Mouse (Mus musculus) limb, embryonic 12.5 days (tissue): ENCODE data around the gene Ano6. TPM values are rescaled to one million over a fixed set of nuclear protein-coding genes. Genes with fewer than 3 reads are reported as not detected.
A peak's percentile ranks its signal among the peaks of the same experiment; 100 is the strongest.

Experiments
- ATAC-seq: fragments of 200-750 bp; cut with Nextera tagmentation; 2 replicates; pipeline ENCODE4 v1.8.0; 2017; ENCODE audit warnings: low read depth, moderate TSS enrichment; ENCODE audit not compliant: insufficient number of reproducible peaks, insufficient read depth, low FRiP score, low TSS enrichment
- H3K27ac ChIP-seq: fragments of 300-500 bp; sonication (generic); 2 replicates; pipeline ENCODE4 v1.5.1; 2016; ENCODE audit warnings: mild to moderate bottlenecking, moderate library complexity
- H3K27me3 ChIP-seq: fragments of 300-500 bp; sonication (generic); 2 replicates; pipeline ENCODE4 v1.6.1; 2016; ENCODE audit warnings: mild to moderate bottlenecking, moderate library complexity
- H3K36me3 ChIP-seq: fragments of 300-500 bp; sonication (generic); 2 replicates; pipeline ENCODE4 v1.6.1; 2016; ENCODE audit warnings: mild to moderate bottlenecking, moderate library complexity
- H3K4me1 ChIP-seq: fragments of 300-500 bp; sonication (generic); replicated peaks from 2 replicates; pipeline ENCODE4 v1.6.1; 2016
- H3K4me2 ChIP-seq: fragments of 300-500 bp; sonication (generic); 2 replicates; pipeline ENCODE4 v1.6.1; 2016; ENCODE audit warnings: mild to moderate bottlenecking, moderate library complexity
- H3K4me3 ChIP-seq: fragments of 300-500 bp; sonication (generic); replicated peaks from 2 replicates; pipeline ENCODE4 v1.5.1; 2016; ENCODE audit warnings: mild to moderate bottlenecking
- H3K9ac ChIP-seq: fragments of 300-500 bp; sonication (generic); replicated peaks from 2 replicates; pipeline ENCODE4 v1.6.1; 2016; ENCODE audit warnings: mild to moderate bottlenecking, moderate library complexity
- H3K9me3 ChIP-seq: fragments of 300-500 bp; sonication (generic); 2 replicates; pipeline ENCODE4 v1.6.1; 2016; ENCODE audit warnings: mild to moderate bottlenecking, moderate library complexity
- WGBS: fragments of 180-500 bp; shearing (Covaris S2); methylation state at CpG from one replicate; pipeline ENCODE4 v1.1.7; 2016; 5-methylcytosine and 5-hydroxymethylcytosine counted together
- polyA plus RNA-seq: library from polyadenylated mRNA; unstranded; fragments of >200 nt; fragmentation: Nextera tagmentation; extraction: Ambion mirVana; gene quantifications from 2 replicates; pipeline ENCODE4 v1.2.1, GENCODE M21; 2016

Gene Ano6
- polyA plus RNA-seq, 1 experiment from 2014 or later: 47.3 TPM

GRCm38 (mm10) chr15:95846102-95846501 is 55.5 kb downstream of the Ano6 start:
- Histone ChIP-seq H3K4me1 (peaks cover 39% of the 10 kb centered on the region), H3K27ac (0 out of 2 replicates have a peak overlapping the region, but pooled peaks have one; percentile 31), H3K9ac (no peak overlapping the region), H3K4me2 (no peak overlapping the region), H3K4me3 (no peak overlapping the region), H3K36me3 (no peaks in the 10 kb centered on the region), H3K27me3 (no peaks in the 10 kb centered on the region), H3K9me3 (no peaks in the 10 kb centered on the region)
- no peak for ATAC-seq
- WGBS: 50% methylated on average over 5 of the region's 5 CpGs

DNA sequence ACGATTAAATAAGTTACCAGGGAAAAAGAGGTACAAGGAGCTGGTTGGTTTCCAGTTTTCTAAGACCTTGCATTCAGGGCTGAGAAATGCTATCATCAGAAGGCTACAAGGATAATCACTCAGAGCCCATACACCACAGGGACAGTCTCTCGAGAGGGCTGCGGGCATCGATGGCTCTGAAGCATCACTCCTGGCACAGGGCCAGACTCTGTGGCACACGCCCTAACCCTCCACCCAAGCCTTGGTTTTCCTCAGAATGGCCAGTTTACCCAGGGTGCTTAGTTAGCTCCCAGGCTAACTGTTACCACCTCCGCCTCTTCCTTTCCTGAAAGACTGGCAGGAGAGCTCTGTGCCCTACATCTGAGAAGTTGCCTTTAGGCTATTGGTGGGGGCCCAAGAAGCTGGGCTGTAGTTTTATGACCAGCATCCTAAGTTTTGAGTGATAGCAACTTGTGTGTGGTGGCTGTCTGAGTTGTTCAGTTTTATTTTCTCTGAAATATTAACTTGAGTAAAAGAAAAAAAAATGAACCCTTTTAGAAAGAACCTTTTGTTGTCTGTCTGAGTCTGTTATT is 57.9 kb downstream of the Ano6 start:
- no peak overlapping the region for H3K4me3 ChIP-seq
- no peaks in the 10 kb centered on the region for H3K27me3 ChIP-seq
- no peak overlapping the region for H3K4me2 ChIP-seq
- H3K36me3 ChIP-seq: no peaks in the 10 kb centered on the region
- no peaks in the 10 kb centered on the region for H3K9me3 ChIP-seq
- H3K4me1 ChIP-seq: peaks cover 37% of the 10 kb centered on the region
- ATAC-seq: no peak
- peak overlapping the region; percentile 76 for H3K27ac ChIP-seq
- 72% methylated on average over 6 of the region's 6 CpGs for WGBS
- H3K9ac ChIP-seq: no peak overlapping the region

DNA sequence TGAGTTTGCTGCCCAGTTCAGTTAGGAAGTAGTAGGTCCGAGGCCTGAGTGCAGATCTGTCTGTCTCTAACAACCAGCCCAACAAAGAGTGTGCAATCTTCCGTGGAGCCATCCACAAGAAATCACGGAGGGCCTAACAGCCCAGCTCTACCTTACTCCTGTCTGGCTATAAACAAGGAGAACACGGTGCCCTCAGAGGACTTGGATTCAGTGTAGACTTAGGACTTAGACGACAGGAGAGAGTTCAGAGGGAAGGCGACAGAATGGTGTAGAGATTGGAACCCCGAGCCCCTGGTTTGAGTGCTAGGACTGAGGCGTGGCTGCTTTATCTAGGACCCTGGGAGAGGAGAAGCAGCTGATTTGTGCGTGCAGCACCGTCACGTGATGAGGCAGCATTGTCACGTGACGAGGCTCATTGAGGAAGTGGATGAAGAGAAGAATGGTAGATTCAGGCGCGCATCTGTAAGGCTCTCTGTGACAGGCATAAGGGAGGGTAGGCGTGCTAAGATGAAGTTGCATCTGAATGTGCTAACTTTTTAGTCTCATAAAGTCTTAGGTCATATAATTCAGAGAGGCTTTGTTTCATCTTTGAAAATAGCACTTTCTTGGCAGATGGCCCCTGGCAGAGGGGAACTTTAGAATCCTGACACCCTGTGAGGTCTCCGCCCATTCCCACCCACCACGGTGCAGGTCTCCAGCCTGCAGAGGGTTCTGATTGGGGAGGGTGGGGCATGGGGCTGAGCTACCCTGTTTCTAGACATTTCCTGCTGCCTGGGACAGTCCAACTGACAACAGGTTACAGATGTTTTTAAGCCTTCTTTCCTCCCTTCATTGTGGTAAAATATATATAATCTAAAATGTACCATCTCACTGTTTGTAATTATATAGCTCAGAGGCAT is 59.1 kb downstream of the Ano6 start:
- Histone ChIP-seq H3K9me3 (no peaks in the 10 kb centered on the region), H3K4me1 (peaks cover 34% of the 10 kb centered on the region), H3K27me3 (no peaks in the 10 kb centered on the region), H3K4me2 (no peak overlapping the region), H3K4me3 (no peak overlapping the region), H3K27ac (peak overlapping the region; percentile 50), H3K9ac (no peak overlapping the region), H3K36me3 (no peaks in the 10 kb centered on the region; the same call in 1 of the 2 replicates)
- 66% methylated on average over 18 of the region's 18 CpGs for WGBS
- no peak for ATAC-seq

DNA sequence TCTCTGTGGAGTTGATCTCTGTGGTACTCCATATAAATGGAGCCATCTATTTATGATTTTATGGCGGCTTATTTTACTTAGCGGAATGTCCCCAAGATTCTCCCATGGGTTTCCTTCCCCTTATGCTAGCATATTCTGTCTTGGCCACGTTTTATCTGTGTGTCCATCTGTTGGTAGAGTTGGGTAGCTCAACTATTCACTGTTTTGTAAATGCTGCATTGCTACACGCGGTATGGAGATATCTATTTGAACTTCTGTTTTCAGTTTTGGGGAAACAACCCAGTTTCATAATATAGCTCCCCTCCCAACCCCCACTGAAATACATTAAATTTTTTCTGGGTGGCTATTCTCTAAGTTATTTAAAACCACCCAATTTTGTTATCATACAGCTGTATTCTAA is 59.9 kb downstream of the Ano6 start:
- Histone ChIP-seq H3K27me3 (no peaks in the 10 kb centered on the region), H3K36me3 (no peaks in the 10 kb centered on the region; the same call in 1 of the 2 replicates), H3K27ac (no peak overlapping the region), H3K9me3 (no peaks in the 10 kb centered on the region), H3K4me2 (no peak overlapping the region), H3K4me3 (no peak overlapping the region), H3K9ac (no peak overlapping the region), H3K4me1 (peaks cover 30% of the 10 kb centered on the region)
- WGBS: 91% methylated on average over 5 of the region's 5 CpGs
- ATAC-seq: no peak

- Histone ChIP-seq H3K27me3 (no peaks in the 10 kb centered on the region), H3K4me1 (peaks cover 11% of the 10 kb centered on the region; the same call in 1 of the 2 replicates), H3K9ac (no peak overlapping the region), H3K4me3 (no peak overlapping the region), H3K27ac (no peak overlapping the region), H3K36me3 (no peaks in the 10 kb centered on the region; the same call in 1 of the 2 replicates), H3K9me3 (no peaks in the 10 kb centered on the region), H3K4me2 (no peak overlapping the region)
- 85% methylated on average over 13 of the region's 13 CpGs for WGBS
- no peak for ATAC-seq
These were observed 64.6 kb downstream of the Ano6 start for GRCm38 (mm10) chr15:95855051-95855844.

DNA sequence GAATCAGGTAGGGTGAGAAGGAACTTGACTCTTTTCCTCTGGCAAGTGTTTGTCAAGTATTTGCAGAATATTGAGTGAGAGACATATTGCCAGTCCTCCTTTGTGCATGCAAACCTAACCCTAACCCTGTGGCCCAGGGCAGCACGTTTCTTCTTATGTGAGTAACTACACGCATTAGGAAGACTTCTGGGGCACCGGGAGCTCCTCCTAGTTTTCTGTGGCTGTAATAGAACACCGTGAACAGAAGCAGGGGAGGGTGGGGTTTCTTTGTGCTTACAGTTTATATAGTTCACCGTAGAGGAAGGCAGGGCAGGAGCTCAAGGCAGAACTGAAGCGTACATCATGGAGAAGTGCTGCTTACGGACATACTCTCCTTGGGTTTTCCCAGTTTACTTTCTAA is 65.3 kb downstream of the Ano6 start:
- no peak overlapping the region for H3K4me3 ChIP-seq
- H3K27me3 ChIP-seq: no peaks in the 10 kb centered on the region
- 36% methylated on average over 7 of the region's 7 CpGs for WGBS
- peaks cover 11% of the 10 kb centered on the region; the same call in 1 of the 2 replicates for H3K4me1 ChIP-seq
- H3K4me2 ChIP-seq: peak overlapping the region; percentile 21; the same call in 1 of the 2 replicates
- H3K27ac ChIP-seq: peak overlapping the region; percentile 45; the same call in 1 of the 2 replicates
- H3K9ac ChIP-seq: no peak overlapping the region
- H3K36me3 ChIP-seq: no peaks in the 10 kb centered on the region; the same call in 1 of the 2 replicates
- H3K9me3 ChIP-seq: no peaks in the 10 kb centered on the region
- 0 out of 2 replicates have a peak, but pooled peaks have one; percentile 26 for ATAC-seq

DNA sequence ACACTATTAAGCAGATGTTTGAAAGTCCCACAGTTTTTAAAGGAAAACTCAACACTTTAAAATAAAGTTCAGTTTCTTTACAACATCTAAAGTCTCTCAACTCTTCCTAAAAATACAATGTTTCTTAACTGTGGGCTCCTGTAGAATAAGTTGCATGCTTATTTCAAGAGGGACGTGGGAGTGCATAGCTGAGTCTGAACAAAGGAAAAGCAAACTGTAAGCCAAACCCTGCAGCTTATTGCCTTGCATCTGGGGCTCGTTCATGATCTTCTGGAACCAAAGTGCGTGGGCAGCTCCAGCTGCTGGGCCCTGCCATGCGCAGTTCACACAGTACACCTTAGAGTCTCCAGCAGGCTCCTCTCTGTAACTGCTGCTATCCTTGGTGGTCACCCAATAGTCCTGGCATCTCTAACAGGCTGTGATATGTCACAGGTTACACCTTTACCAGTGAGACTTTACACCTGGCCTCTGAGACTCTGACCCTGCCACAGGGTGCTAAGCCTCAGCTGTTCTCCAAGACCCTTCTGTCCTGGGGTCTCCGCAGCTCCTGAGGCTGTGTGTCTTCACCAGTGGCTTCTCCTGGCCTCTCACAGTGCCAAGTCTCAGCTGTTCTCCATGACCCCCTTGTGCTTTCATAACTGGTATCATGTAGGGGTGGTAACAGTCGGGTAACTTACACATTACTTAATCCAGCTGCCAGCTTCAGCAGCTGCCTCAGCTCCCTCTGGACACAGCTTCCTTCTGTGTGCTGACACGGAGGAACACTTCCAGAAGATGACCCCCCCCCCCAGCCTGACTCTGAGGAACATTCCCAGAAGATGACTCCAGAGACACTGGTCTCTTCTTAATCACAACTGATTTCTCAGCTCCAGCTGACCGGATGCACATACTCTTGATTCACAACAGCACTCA is 66.3 kb downstream of the Ano6 start:
- no peak for ATAC-seq
- H3K4me2 ChIP-seq: no peak overlapping the region
- H3K9me3 ChIP-seq: no peaks in the 10 kb centered on the region
- no peak overlapping the region for H3K4me3 ChIP-seq
- no peak overlapping the region for H3K27ac ChIP-seq
- WGBS: 69% methylated on average over 8 of the region's 8 CpGs
- peaks cover 11% of the 10 kb centered on the region; the same call in 1 of the 2 replicates for H3K4me1 ChIP-seq
- H3K27me3 ChIP-seq: no peaks in the 10 kb centered on the region
- no peaks in the 10 kb centered on the region; the same call in 1 of the 2 replicates for H3K36me3 ChIP-seq
- no peak overlapping the region for H3K9ac ChIP-seq

DNA sequence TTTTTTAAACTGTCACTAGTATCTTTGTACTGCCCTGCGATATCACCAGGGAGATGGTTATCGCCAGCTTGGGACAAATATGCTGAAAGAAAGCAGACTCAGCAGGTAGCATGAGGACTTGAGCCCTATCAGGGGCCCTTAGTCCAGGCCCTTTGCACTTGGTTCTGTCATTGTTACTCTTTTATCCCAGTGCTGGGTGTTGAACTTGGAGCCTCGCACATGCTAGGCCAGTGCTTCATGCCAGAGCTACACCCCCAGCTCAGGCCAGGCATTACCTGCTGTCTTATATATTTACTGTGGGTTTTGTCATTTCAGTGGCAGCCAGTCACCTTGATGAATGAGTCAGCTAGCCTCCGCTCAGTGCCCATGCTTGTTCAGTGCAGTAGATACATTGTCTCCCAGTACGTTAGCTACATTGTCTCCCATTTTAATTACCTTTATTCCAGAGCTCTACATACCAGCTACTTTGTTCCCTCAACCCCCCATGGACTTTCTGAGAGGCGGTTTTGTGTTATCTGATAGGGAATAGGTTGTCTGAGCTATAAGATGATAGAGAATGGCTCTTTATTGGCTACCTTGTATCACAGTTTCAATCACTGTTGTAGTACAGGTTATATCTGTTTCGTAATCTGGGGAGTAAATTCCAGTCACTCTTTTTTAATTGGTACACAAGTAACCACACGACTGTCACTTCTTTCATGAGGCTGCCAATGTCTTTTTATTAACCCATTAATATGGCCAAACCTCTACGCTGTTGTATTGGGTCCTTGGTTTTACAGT is 68.4 kb downstream of the Ano6 start:
- 74% methylated on average over 9 of the region's 9 CpGs for WGBS
- Histone ChIP-seq H3K27me3 (no peaks in the 10 kb centered on the region), H3K4me3 (no peak overlapping the region), H3K27ac (no peak overlapping the region), H3K9me3 (no peaks in the 10 kb centered on the region), H3K36me3 (no peaks in the 10 kb centered on the region; the same call in 1 of the 2 replicates), H3K9ac (no peak overlapping the region), H3K4me2 (no peak overlapping the region), H3K4me1 (peaks cover 14% of the 10 kb centered on the region)
- no peak for ATAC-seq

- H3K9ac ChIP-seq: no peak overlapping the region
- WGBS: 75% methylated on average over 17 of the region's 17 CpGs
- H3K27ac ChIP-seq: no peak overlapping the region
- no peak overlapping the region for H3K4me3 ChIP-seq
- no peak for ATAC-seq
- H3K27me3 ChIP-seq: no peaks in the 10 kb centered on the region
- peaks cover 8% of the 10 kb centered on the region for H3K4me1 ChIP-seq
- no peaks in the 10 kb centered on the region for H3K9me3 ChIP-seq
- no peak overlapping the region for H3K4me2 ChIP-seq
- peaks cover 11% of the 10 kb centered on the region for H3K36me3 ChIP-seq
These were observed 73.4 kb downstream of the Ano6 start for GRCm38 (mm10) chr15:95863865-95864660.
